In genomic region chr9:101228892-101229291, GRCm38 (mm10) we compare ENCODE assay signal across 20 mouse cellular contexts.
"Had no signal": no experiment of that assay in that cellular context is flagged by ENCODE, and none has a peak within 500 bp of the region (broad histone marks: within the 10 kb centered on the region; RNA-seq: fewer than 3 reads in every experiment).

No protein-coding gene starts in this region.

- DNase-seq: kidney, postnatal 25 days; layer of hippocampus, adult 9-11 months; liver; lung, adult 2 months; lung, postnatal 14 days; lung, postnatal 4 days; right cerebral cortex, adult 18-20 months; right cerebral cortex, postnatal 14 days; right cerebral cortex, postnatal 4 days; thymus, postnatal 25 days had no signal

- H3K9me3 ChIP-seq: limb, embryonic 10.5 days; limb, embryonic 13.5 days; liver, embryonic 12.5 days; liver, embryonic 15.5 days; midbrain, embryonic 12.5 days; midbrain, embryonic 15.5 days; neural tube, embryonic 12.5 days; neural tube, embryonic 15.5 days had no signal

- H3K27me3 ChIP-seq: limb, embryonic 13.5 days; liver, embryonic 12.5 days; liver, embryonic 15.5 days; midbrain, embryonic 12.5 days; midbrain, embryonic 15.5 days; neural tube, embryonic 12.5 days; neural tube, embryonic 15.5 days had no signal

- H3K4me2 ChIP-seq: limb, embryonic 13.5 days; liver, embryonic 12.5 days; liver, embryonic 15.5 days; midbrain, embryonic 12.5 days; midbrain, embryonic 15.5 days; neural tube, embryonic 12.5 days; neural tube, embryonic 15.5 days had no signal

- H3K36me3 ChIP-seq: limb, embryonic 10.5 days; liver, embryonic 12.5 days; liver, embryonic 15.5 days; midbrain, embryonic 12.5 days; midbrain, embryonic 15.5 days; neural tube, embryonic 12.5 days; neural tube, embryonic 15.5 days had no signal

- H3K4me1 ChIP-seq: limb, embryonic 10.5 days; limb, embryonic 13.5 days; liver, embryonic 15.5 days; midbrain, embryonic 12.5 days; midbrain, embryonic 15.5 days; neural tube, embryonic 12.5 days; neural tube, embryonic 15.5 days had no signal

- ATAC-seq: liver, embryonic 12.5 days; midbrain, embryonic 15.5 days had no signal

- H3K9ac ChIP-seq: limb, embryonic 13.5 days; liver, embryonic 12.5 days; liver, embryonic 15.5 days; midbrain, embryonic 12.5 days; midbrain, embryonic 15.5 days; neural tube, embryonic 12.5 days; neural tube, embryonic 15.5 days had no signal

- H3K27ac ChIP-seq: kidney, postnatal 0 days; layer of hippocampus, adult 2 months; limb, embryonic 10.5 days; limb, embryonic 13.5 days; liver, embryonic 12.5 days; liver, embryonic 15.5 days; midbrain, embryonic 12.5 days; midbrain, embryonic 15.5 days; neural tube, embryonic 12.5 days; neural tube, embryonic 15.5 days had no signal

- H3K4me3 ChIP-seq: layer of hippocampus, adult 2 months; limb, embryonic 10.5 days; limb, embryonic 13.5 days; liver, embryonic 12.5 days; liver, embryonic 15.5 days; midbrain, embryonic 12.5 days; midbrain, embryonic 15.5 days; neural tube, embryonic 12.5 days; neural tube, embryonic 15.5 days had no signal
